Mouse (Mus musculus) monocyte, adult 5-6 weeks (primary cell): Measurements from ENCODE around the gene Smyd3. TPM values are rescaled to one million over a fixed set of nuclear protein-coding genes. Genes with fewer than 3 reads are reported as not detected.

ENCODE experiments used
- ATAC-seq: fragments of 153-309, 156-312 bp; replicated peaks from 2 replicates; pipeline ENCODE4 v1.8.0; 2017; ENCODE audit warnings: mild to moderate bottlenecking; ENCODE audit not compliant: low TSS enrichment, insufficient number of reproducible peaks, severe bottlenecking, poor library complexity, low FRiP score
- total RNA-seq: library from RNA; stranded (forward); fragments of 200-1000, 200-491, 200-594 nt; gene quantifications from 3 replicates; pipeline ENCODE4 v1.2.3, GENCODE M21; 2017

The Smyd3 gene
- total RNA-seq, 1 experiment from 2014 or later = 14.3 TPM

DNA sequence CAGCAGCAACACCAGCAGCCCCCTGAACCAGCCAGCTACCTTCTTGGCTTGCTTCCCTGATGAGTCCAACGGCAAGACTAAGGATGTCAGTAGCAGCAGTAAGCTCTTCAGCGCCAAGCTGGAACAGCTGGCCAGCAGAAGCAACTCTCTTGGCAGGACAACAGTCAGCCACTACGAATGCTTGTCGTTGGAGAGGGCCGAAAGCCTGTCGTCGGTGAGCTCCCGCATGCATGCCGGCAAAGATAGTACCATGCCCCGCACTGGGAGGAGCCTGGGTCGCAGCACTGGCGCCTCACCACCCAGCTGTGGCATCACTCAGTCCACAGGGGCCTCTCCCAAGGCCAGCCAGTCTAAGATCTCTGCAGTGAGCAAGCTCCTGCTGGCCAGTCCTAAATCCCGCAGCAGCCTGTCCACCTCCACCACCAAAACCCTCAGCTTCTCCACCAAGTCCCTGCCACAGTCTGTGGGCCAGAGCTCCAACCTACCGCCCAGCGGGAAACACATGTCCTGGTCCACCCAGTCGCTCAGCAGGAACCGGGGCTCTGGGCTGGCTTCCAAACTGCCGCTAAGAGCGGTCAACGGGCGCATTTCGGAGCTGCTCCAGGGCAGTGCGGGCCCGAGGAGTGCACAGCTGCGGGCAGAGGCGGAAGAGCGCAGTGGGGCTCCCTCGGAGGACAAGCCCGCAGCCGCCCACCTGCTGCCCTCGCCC, 600.5 kb downstream of the Smyd3 start:
- ATAC-seq = no peak

DNA sequence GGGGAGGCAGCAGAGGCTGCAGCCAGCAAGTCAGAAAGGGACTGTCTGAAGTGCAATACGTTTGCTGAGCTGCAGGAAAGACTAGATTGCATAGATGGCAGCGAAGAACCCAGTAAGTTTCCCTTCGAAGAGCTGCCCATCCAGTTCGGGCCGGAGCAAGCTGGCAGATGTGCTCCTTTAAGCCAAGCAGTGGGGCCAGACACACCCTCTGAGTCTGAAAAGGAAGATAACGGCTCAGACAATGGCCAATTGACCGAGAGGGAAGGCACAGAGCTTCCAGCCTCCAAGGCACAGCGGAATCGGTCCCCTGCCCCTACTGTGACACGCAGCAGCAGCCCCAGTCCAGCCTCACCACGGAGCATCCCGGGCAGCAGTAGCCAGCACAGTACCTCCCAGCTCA, 602.8 kb downstream of the Smyd3 start:
- no peak for ATAC-seq

DNA sequence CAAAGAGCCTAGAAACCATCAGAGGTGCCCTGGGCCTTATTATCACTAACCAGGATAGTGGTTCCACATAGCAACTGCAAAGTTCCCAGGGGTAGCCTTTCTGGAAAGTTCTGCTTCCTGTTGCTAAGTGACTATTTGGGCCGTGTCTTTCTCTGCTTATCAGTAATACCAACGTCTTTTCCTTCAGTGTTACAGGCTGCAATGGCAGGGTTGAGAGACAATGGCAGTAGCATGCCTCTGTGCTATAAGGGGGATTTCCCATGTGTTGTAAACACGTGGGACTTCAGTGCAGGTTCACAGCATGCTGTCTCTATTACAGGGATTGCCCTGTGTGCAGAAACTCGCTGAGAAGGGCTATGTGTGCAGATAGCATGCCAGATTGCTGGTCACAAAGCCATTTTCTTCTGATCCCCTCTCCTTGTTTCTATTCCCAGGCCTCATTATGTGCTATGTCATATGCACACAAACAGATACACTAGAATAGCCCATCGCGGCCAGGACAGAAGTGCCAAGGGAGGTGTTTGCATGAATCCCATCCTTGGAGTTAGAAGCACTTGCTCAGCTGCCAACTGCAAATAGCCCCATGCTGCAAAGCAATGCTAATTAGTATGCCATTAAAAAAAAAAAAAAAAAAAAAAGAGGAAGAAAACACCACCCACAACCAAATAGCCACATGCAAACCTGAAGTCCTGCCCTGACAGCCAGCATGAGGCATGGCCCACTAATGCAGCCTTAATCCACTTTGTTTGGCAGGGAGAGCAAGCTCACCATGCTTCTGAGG, 604.7 kb downstream of the Smyd3 start:
- no peak for ATAC-seq

DNA sequence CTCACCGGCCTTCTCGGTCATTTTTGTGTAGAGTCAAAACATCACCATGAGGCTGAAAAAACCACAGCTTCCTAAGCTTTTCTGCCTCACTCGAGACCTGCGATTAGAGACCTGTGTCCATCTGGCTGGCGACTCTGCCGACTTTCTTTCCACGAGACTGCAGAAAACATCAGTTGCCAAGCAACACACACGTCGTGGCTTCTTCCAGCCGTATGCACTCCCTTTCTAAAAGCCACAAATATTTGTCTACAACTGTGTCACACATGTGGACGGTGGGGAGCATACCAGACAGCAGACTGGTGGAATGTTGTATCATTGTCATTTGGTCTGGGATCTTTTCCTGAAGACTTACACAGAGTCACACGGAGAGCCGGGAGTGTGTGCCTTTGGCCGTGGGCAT, 606.9 kb downstream of the Smyd3 start:
- no peak for ATAC-seq

Other genes with a start within 250 kb of the Smyd3 start
- gene Tfb2m, start 28.2 kb upstream of the Smyd3 start, total RNA-seq = 30.5 to 41.7 TPM (median 32.7 TPM) in 3 replicates
- 46.3 to 67.5 TPM (median 54.8 TPM) in 3 replicates for gene Cnst, start 28.3 kb upstream of the Smyd3 start, total RNA-seq
- 10.1 to 18.2 TPM (median 15.0 TPM) in 3 replicates for gene Sccpdh, start 150.2 kb upstream of the Smyd3 start, total RNA-seq
- not detected in 3 replicates for gene Kif28, start 227.2 kb upstream of the Smyd3 start, total RNA-seq